Mouse (Mus musculus): ENCODE results near the gene Lrch2. TPM values are rescaled to one million over a fixed set of nuclear protein-coding genes. Genes with fewer than 3 reads are reported as not detected.

Gene Lrch2
- polyA plus RNA-seq (2014; fragmentation: Illumina TruSeq; extraction: RNeasy Lipid Tissue Mini Kit (QIAGEN cat#74804); ENCODE audit: low replicate concordance), result 5.9 TPM

DNA sequence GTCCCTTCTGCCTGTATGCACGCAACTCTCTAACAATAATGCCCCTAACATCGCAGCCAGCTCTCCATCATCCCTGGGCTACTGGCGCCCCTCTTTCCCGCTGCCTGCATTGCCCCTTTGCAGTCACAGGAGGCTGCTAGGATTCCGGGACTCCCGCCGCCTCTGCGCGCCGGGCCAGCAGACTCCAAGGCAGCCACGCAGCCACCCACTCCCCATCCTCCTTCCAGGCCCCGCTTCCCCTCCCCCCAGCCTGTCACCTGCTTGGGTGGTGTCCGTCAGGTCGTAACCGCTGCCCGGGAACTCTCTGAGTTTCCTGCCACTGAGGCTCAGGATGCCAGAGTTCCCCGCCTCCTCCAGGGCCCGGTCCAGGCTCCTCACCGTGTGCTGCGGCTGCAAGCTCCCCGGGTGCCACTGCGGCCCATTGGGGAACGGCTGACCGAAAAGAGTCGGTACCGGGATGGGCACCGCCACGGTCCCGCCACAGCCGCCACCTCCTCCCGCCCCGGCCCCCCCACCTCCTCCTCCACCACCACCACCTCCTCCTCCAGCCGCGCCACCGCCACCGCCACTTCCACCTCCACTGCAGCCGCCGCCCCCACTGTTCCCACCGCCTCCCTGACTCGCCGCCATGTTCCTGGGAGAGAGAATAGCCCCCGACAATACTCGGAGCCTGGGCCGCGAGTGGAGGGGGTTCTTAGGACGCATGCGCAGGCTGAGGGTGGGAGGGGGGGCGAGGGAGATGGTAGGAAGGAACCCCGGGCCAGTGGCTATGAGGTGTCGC, at the start of gene Lrch2:
Lrch2 (minus strand) TSS at position 661 of the 781 bp plus-strand sequence.

DNA sequence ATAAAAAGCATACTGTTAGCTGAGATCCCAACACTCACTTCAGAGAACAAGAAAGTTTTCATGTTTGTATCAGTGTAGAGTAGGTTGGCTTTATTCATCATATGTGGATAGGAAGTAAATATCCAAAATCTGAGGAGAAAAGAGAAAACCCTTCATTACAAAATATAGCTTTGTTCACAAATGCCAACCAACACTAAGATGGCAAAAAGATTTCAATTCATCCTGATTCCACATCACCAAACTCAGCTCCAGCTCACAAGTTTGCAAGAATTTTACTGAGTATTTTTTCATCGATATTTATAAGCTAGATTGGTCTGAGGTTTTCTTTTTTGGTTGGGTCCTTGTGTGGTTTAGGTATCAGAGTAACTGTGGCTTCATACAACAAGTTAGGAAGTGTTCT, 100.3 kb downstream of the Lrch2 start, which contains the start of gene Vmn1r239-ps:
Vmn1r239-ps (minus strand) TSS at position 101 of the 400 bp plus-strand sequence.

DNA sequence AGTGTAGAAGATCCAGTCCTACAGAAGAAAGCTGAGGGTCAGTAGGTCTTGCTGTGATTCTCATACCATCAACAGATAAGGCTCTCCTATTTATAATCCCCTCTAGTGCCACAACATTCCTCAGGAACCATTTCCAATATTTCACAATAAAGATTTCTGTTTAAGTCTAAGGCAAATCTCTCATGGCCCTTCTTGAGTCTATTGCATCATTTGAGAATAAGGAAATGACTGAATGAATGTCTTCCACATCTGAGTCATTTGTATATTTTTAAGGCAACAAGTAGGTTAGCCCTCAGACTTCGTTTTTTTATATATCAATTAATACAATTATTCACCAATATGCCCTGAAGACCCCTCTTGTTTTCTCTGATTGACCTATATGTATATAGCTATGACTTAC, 124.8 kb downstream of the Lrch2 start, which contains the start of gene Il13ra2:
Il13ra2 (minus strand) TSS at position 64 of the 400 bp plus-strand sequence.

Other genes starting within 250 kb of the Lrch2 start
- gene Il13ra2, start 124.9 kb downstream of the Lrch2 start, polyA plus RNA-seq (2014; fragmentation: Illumina TruSeq; extraction: RNeasy Lipid Tissue Mini Kit (QIAGEN cat#74804); ENCODE audit: low replicate concordance), result not detected
- gene Vmn1r239-ps, start 100.4 kb downstream of the Lrch2 start, polyA plus RNA-seq (2014; fragmentation: Illumina TruSeq; extraction: RNeasy Lipid Tissue Mini Kit (QIAGEN cat#74804); ENCODE audit: low replicate concordance), result not detected
- not detected for gene Gm15128, start 211.9 kb upstream of the Lrch2 start, polyA plus RNA-seq (2014; fragmentation: Illumina TruSeq; extraction: RNeasy Lipid Tissue Mini Kit (QIAGEN cat#74804); ENCODE audit: low replicate concordance)